Mouse (Mus musculus): ENCODE data around the gene Ctnna2. TPM values are rescaled to one million over a fixed set of nuclear protein-coding genes. Genes with fewer than 3 reads are reported as not detected.

The Ctnna2 gene
- polyA plus RNA-seq, 1 experiment from 2014 or later: 9.6 TPM

DNA sequence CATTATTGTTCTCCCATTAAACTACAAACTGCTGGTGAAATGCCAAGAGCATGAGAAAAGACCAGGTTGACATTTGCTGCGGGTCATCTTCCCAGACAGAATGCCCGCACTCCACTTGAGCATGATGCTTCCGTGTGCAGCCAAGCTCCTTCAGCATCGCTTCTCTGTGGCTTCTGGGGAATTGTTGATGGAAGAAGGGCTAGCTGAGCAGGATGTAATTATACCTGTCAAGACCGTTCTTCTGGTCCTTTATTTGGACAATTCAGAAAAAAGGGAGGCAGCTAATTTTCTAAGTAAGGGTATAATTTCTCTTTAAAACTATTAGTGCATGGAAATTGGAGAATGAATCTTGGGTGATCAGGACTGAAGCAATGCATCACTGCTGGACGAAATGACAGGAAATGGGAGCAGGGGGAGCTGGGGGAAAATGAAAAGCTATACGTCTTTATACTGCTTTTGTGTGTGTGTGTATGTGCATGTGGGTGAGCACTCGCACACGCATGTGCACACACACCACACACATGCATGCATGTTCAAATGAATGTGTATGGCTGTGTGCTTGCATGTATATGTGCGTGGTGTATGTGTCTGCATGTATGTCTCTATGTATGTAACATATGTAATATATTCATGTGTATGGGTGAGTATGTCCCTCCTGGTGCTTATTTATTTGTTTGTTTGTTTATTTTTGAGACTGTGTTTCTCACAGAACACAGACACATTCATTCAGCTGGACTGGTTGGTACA lies 211.0 kb downstream of the Ctnna2 start:
- ATAC-seq (ENCODE audit: low read depth) (no peak), DNase-seq (ENCODE audit: low spot score) (no peak)
- no peak overlapping the region for H3K27ac ChIP-seq (replicated peaks; ENCODE audit: low read depth, low read length)
- no peaks in the 10 kb centered on the region for H3K27me3 ChIP-seq (replicated peaks; ENCODE audit: control insufficient read depth, insufficient read depth, low read length)
- H3K9me3 ChIP-seq (ENCODE audit: control insufficient read depth, low read length): no peaks in the 10 kb centered on the region
- WGBS: 67% methylated on average over 10 of the region's 10 CpGs
- no peaks in the 10 kb centered on the region for H3K36me3 ChIP-seq (ENCODE audit: control insufficient read depth, insufficient read depth, low read length)
- no peak overlapping the region for H3K4me3 ChIP-seq (ENCODE audit: low read depth, low read length)
- no peak overlapping the region for H3K4me2 ChIP-seq (ENCODE audit: low read depth, low read length)
- no peaks in the 10 kb centered on the region for H3K4me1 ChIP-seq (ENCODE audit: control insufficient read depth, insufficient read depth, low read length)
- H3K9ac ChIP-seq (ENCODE audit: low read depth, low read length): no peak overlapping the region

DNA sequence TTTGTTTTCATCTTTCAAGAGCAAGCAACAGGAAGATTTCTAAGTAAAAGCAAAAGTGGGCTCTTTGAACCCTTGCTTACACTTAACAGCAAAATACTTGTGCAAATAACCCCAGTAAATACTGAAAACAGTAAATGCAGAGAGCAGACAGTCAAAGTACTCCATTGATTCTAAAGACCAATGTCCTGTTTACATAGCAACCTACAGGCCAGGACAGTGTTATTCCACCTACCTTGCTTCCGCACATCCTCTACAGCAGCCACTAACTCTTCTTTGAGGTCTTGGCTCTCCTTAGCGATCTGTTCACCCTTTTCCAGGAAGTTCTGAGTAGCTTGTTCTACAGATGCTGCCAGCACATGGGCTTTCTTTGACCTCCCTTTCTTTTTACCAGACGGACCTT lies 221.3 kb downstream of the Ctnna2 start:
- Histone ChIP-seq H3K4me1 (ENCODE audit: control insufficient read depth, insufficient read depth, low read length) (no peaks in the 10 kb centered on the region), H3K36me3 (ENCODE audit: control insufficient read depth, insufficient read depth, low read length) (no peaks in the 10 kb centered on the region), H3K9ac (ENCODE audit: low read depth, low read length) (no peak overlapping the region), H3K4me2 (ENCODE audit: low read depth, low read length) (no peak overlapping the region), H3K27ac (replicated peaks; ENCODE audit: low read depth, low read length) (no peak overlapping the region), H3K9me3 (ENCODE audit: control insufficient read depth, low read length) (no peaks in the 10 kb centered on the region), H3K27me3 (replicated peaks; ENCODE audit: control insufficient read depth, insufficient read depth, low read length) (no peaks in the 10 kb centered on the region), H3K4me3 (ENCODE audit: low read depth, low read length) (no peak overlapping the region)
- DNase-seq (ENCODE audit: low spot score): no peak
- WGBS: 73% methylated on average over 3 of the region's 3 CpGs
- no peak for ATAC-seq (ENCODE audit: low read depth)

DNA sequence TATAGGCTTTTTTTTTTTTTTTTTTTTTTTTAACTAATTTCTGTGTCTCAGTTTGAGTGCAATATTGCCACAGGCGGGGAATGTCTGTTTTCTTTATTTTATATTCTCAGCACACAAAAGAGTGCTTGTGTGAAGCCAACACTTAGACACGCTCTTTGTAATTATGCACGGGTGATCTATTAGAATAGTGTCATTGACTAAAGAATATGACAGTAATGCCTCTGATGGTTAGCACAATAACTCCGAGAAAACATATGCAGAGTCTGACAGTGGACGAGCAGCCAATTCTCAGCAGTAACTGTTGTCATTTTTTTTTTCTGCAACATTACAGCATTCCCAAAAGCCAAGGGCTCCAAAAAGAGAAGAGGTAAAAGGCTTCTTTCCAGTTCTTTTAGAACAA lies 234.1 kb downstream of the Ctnna2 start:
- DNase-seq (ENCODE audit: low spot score): peak; percentile 12
- WGBS: 48% methylated on average over 5 of the region's 5 CpGs
- H3K27me3 ChIP-seq (replicated peaks; ENCODE audit: control insufficient read depth, insufficient read depth, low read length): no peaks in the 10 kb centered on the region

GRCm38 (mm10) chr6:77743651-77744050 lies 235.8 kb downstream of the Ctnna2 start:
- H3K36me3 ChIP-seq (ENCODE audit: control insufficient read depth, insufficient read depth, low read length): no peaks in the 10 kb centered on the region
- DNase-seq (ENCODE audit: low spot score) (no peak), ATAC-seq (ENCODE audit: low read depth) (peak; percentile 58; the same call in 1 of the 2 replicates)
- H3K27me3 ChIP-seq (replicated peaks; ENCODE audit: control insufficient read depth, insufficient read depth, low read length): no peaks in the 10 kb centered on the region
- H3K9ac ChIP-seq (ENCODE audit: low read depth, low read length): no peak overlapping the region
- H3K4me3 ChIP-seq (ENCODE audit: low read depth, low read length): no peak overlapping the region
- H3K27ac ChIP-seq (replicated peaks; ENCODE audit: low read depth, low read length): no peak overlapping the region
- H3K4me2 ChIP-seq (ENCODE audit: low read depth, low read length): no peak overlapping the region
- 0 out of 2 replicates have a peak, but pooled peaks cover 6% of the 10 kb centered on the region for H3K4me1 ChIP-seq (ENCODE audit: control insufficient read depth, insufficient read depth, low read length)
- no peaks in the 10 kb centered on the region for H3K9me3 ChIP-seq (ENCODE audit: control insufficient read depth, low read length)

More for the DNA sequence above, 234.1 kb downstream of the Ctnna2 start:
- H3K4me3 ChIP-seq (ENCODE audit: low read depth, low read length): no peak overlapping the region
- no peak for ATAC-seq (ENCODE audit: low read depth)
- H3K9ac ChIP-seq (ENCODE audit: low read depth, low read length): no peak overlapping the region
- 0 out of 2 replicates have a peak, but pooled peaks cover 4% of the 10 kb centered on the region for H3K9me3 ChIP-seq (ENCODE audit: control insufficient read depth, low read length)
- no peaks in the 10 kb centered on the region for H3K36me3 ChIP-seq (ENCODE audit: control insufficient read depth, insufficient read depth, low read length)
- 0 out of 2 replicates have a peak, but pooled peaks cover 6% of the 10 kb centered on the region for H3K4me1 ChIP-seq (ENCODE audit: control insufficient read depth, insufficient read depth, low read length)
- no peak overlapping the region for H3K4me2 ChIP-seq (ENCODE audit: low read depth, low read length)
- H3K27ac ChIP-seq (replicated peaks; ENCODE audit: low read depth, low read length): no peak overlapping the region

- WGBS: 26% methylated on average over 1 of the region's 1 CpGs
These were observed 236.5 kb downstream of the Ctnna2 start for GRCm38 (mm10) chr6:77742988-77743387.

DNA sequence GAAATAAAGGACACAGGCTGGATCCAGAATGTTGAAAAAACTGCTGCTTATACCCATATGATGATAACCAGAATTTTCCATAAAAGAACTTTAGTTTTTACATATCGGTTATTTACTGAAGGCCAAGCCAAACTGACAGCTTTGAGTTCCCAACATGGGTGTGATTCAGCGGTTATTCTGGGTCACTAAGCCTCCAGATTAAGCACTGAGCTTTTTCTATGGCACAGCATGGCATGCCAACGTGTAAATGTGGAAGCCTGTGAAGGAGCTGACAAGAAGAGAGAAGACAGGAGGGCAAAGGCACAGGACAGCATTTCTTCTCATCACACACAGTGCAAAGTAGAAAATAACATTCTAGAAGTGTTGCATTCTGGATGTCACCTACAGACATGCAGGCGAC lies 240.9 kb downstream of the Ctnna2 start:
- 0 out of 2 replicates have a peak, but pooled peaks cover 6% of the 10 kb centered on the region for H3K4me1 ChIP-seq (ENCODE audit: control insufficient read depth, insufficient read depth, low read length)

More at GRCm38 (mm10) chr6:77742988-77743387, 236.5 kb downstream of the Ctnna2 start:
- Histone ChIP-seq H3K9ac (ENCODE audit: low read depth, low read length) (no peak overlapping the region), H3K4me1 (ENCODE audit: control insufficient read depth, insufficient read depth, low read length) (0 out of 2 replicates have a peak, but pooled peaks cover 6% of the 10 kb centered on the region), H3K4me3 (ENCODE audit: low read depth, low read length) (no peak overlapping the region), H3K4me2 (ENCODE audit: low read depth, low read length) (no peak overlapping the region), H3K27ac (replicated peaks; ENCODE audit: low read depth, low read length) (no peak overlapping the region), H3K36me3 (ENCODE audit: control insufficient read depth, insufficient read depth, low read length) (no peaks in the 10 kb centered on the region), H3K9me3 (ENCODE audit: control insufficient read depth, low read length) (no peaks in the 10 kb centered on the region), H3K27me3 (replicated peaks; ENCODE audit: control insufficient read depth, insufficient read depth, low read length) (no peaks in the 10 kb centered on the region)
- peak; percentile 63 for DNase-seq (ENCODE audit: low spot score)
- peak; percentile 85 for ATAC-seq (ENCODE audit: low read depth)

DNA sequence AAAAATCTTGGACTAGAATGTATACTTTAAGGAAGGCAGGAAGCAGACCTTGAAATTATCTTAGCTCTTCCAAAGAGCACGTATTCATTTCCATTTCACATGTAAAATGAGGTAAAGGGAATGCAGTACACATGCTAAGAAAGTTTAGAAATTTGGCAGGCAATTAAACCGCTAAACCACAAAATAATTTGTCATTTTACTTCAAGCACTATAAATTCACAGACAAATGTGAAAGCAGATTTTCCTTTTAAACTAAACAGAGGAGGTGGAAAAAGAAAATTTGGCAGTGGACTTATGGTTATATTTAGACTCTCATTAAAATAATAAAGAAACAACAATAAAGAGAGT lies 254.6 kb downstream of the Ctnna2 start:
- Histone ChIP-seq H3K4me1 (ENCODE audit: control insufficient read depth, insufficient read depth, low read length) (no peaks in the 10 kb centered on the region), H3K36me3 (ENCODE audit: control insufficient read depth, insufficient read depth, low read length) (no peaks in the 10 kb centered on the region), H3K4me2 (ENCODE audit: low read depth, low read length) (no peak overlapping the region), H3K27me3 (replicated peaks; ENCODE audit: control insufficient read depth, insufficient read depth, low read length) (no peaks in the 10 kb centered on the region), H3K4me3 (ENCODE audit: low read depth, low read length) (no peak overlapping the region), H3K27ac (replicated peaks; ENCODE audit: low read depth, low read length) (0 out of 2 replicates have a peak overlapping the region, but pooled peaks have one; percentile 8), H3K9ac (ENCODE audit: low read depth, low read length) (no peak overlapping the region), H3K9me3 (ENCODE audit: control insufficient read depth, low read length) (no peaks in the 10 kb centered on the region)
- DNase-seq (ENCODE audit: low spot score) (peak; percentile 52), ATAC-seq (ENCODE audit: low read depth) (no peak)
- 60% methylated on average over 2 of the region's 2 CpGs for WGBS

More for the DNA sequence above, 240.9 kb downstream of the Ctnna2 start:
- DNase-seq (ENCODE audit: low spot score): no peak
- ATAC-seq (ENCODE audit: low read depth): no peak
- Histone ChIP-seq H3K27me3 (replicated peaks; ENCODE audit: control insufficient read depth, insufficient read depth, low read length) (no peaks in the 10 kb centered on the region), H3K9ac (ENCODE audit: low read depth, low read length) (no peak overlapping the region), H3K9me3 (ENCODE audit: control insufficient read depth, low read length) (no peaks in the 10 kb centered on the region), H3K4me3 (ENCODE audit: low read depth, low read length) (no peak overlapping the region), H3K27ac (replicated peaks; ENCODE audit: low read depth, low read length) (no peak overlapping the region), H3K4me2 (ENCODE audit: low read depth, low read length) (no peak overlapping the region), H3K36me3 (ENCODE audit: control insufficient read depth, insufficient read depth, low read length) (no peaks in the 10 kb centered on the region)
- 74% methylated on average over 4 of the region's 4 CpGs for WGBS

GRCm38 (mm10) chr6:77724042-77724951 lies 255.2 kb downstream of the Ctnna2 start:
- H3K9ac ChIP-seq (ENCODE audit: low read depth, low read length): no peak overlapping the region
- no peaks in the 10 kb centered on the region for H3K4me1 ChIP-seq (ENCODE audit: control insufficient read depth, insufficient read depth, low read length)
- peak; percentile 49 for DNase-seq (ENCODE audit: low spot score)
- 0 out of 2 replicates have a peak overlapping the region, but pooled peaks have one; percentile 8 for H3K27ac ChIP-seq (replicated peaks; ENCODE audit: low read depth, low read length)
- no peak overlapping the region for H3K4me3 ChIP-seq (ENCODE audit: low read depth, low read length)
- H3K9me3 ChIP-seq (ENCODE audit: control insufficient read depth, low read length): no peaks in the 10 kb centered on the region
- no peaks in the 10 kb centered on the region for H3K27me3 ChIP-seq (replicated peaks; ENCODE audit: control insufficient read depth, insufficient read depth, low read length)
- WGBS: 53% methylated on average over 5 of the region's 5 CpGs
- no peak overlapping the region for H3K4me2 ChIP-seq (ENCODE audit: low read depth, low read length)
- H3K36me3 ChIP-seq (ENCODE audit: control insufficient read depth, insufficient read depth, low read length): no peaks in the 10 kb centered on the region
- no peak; the same call in 1 of the 2 replicates for ATAC-seq (ENCODE audit: low read depth)

All from embryonic facial prominence, embryonic 14.5 days (tissue).